Mouse (Mus musculus) retina, postnatal 7 days (tissue): ENCODE measurements around the gene Asna1.
A peak's percentile ranks its signal among the peaks of the same experiment; 100 is the strongest.

Source experiments
- DNase-seq: peaks from one replicate; pipeline ENCODE4 v3.0.0-alpha.2; 2012; ENCODE audit warnings: low read depth, low spot score

The Asna1 gene

GRCm38 (mm10) chr8:85025098-85025932, at the start of gene Asna1:
Asna1 (minus strand) TSS chr8:85025281.
- DNase-seq: peak; percentile 86

GRCm38 (mm10) chr8:85074617-85075016, 49.5 kb upstream of the Asna1 start:
- DNase-seq: no peak

GRCm38 (mm10) chr8:85074167-85074566, 49.1 kb upstream of the Asna1 start:
- no peak for DNase-seq

- DNase-seq: no peak
Observed at GRCm38 (mm10) chr8:85073041-85073612, 48.0 kb upstream of the Asna1 start.

- DNase-seq: no peak
Observed at GRCm38 (mm10) chr8:85072364-85072929, 47.4 kb upstream of the Asna1 start.

- peak; percentile 81 for DNase-seq
Observed at GRCm38 (mm10) chr8:85071514-85072281, 46.6 kb upstream of the Asna1 start, which contains the start of gene Dhps. Dhps (plus strand) TSS chr8:85071757.

GRCm38 (mm10) chr8:85071041-85071440, 46.0 kb upstream of the Asna1 start:
- no peak for DNase-seq

- DNase-seq: no peak
Observed at GRCm38 (mm10) chr8:85067982-85068381, 42.9 kb upstream of the Asna1 start, which contains the start of gene Gm5741. Gm5741 (minus strand) TSS chr8:85067982.

GRCm38 (mm10) chr8:85067155-85067554, 42.1 kb upstream of the Asna1 start:
- no peak for DNase-seq

GRCm38 (mm10) chr8:85065213-85065612, 40.1 kb upstream of the Asna1 start:
- DNase-seq: no peak

GRCm38 (mm10) chr8:85062603-85063002, 37.5 kb upstream of the Asna1 start:
- no peak for DNase-seq

- peak; percentile 92 for DNase-seq
Observed at GRCm38 (mm10) chr8:85059879-85060616, 35.0 kb upstream of the Asna1 start, which contains the start of gene Fbxw9. Fbxw9 (plus strand) TSS chr8:85060055.

GRCm38 (mm10) chr8:85057367-85057766, 32.3 kb upstream of the Asna1 start:
- no peak for DNase-seq

GRCm38 (mm10) chr8:85043619-85044018, 18.5 kb upstream of the Asna1 start:
- no peak for DNase-seq

GRCm38 (mm10) chr8:85037681-85038531, 12.8 kb upstream of the Asna1 start:
- DNase-seq: no peak

GRCm38 (mm10) chr8:85037366-85037680, 12.2 kb upstream of the Asna1 start:
- peak; percentile 43 for DNase-seq

- peak; percentile 94 for DNase-seq
Observed at GRCm38 (mm10) chr8:85036718-85037365, 11.8 kb upstream of the Asna1 start, which contains the start of gene Tnpo2. Tnpo2 (plus strand) TSS chr8:85036915.

- no peak for DNase-seq
Observed at GRCm38 (mm10) chr8:85036381-85036717, 11.3 kb upstream of the Asna1 start.

GRCm38 (mm10) chr8:85035728-85036310, 10.7 kb upstream of the Asna1 start:
- no peak for DNase-seq
